Mouse (Mus musculus) lung, adult 2 months (tissue): ENCODE results near the gene Brd1.

Experiments used
- CTCF ChIP-seq: fragments of 200-500 bp; IDR thresholded peaks from 2 replicates; pipeline ENCODE4 v1.5.1; 2011; ENCODE audit warnings: mild to moderate bottlenecking, low read length, control low read depth; ENCODE audit not compliant: insufficient read depth
- POLR2A ChIP-seq: fragments of 200-500 bp; IDR thresholded peaks from 2 replicates; pipeline ENCODE4 v1.6.1; 2011; ENCODE audit warnings: low read depth, mild to moderate bottlenecking, control low read depth, low read length, borderline replicate concordance; ENCODE audit errors: extremely low read depth

DNA sequence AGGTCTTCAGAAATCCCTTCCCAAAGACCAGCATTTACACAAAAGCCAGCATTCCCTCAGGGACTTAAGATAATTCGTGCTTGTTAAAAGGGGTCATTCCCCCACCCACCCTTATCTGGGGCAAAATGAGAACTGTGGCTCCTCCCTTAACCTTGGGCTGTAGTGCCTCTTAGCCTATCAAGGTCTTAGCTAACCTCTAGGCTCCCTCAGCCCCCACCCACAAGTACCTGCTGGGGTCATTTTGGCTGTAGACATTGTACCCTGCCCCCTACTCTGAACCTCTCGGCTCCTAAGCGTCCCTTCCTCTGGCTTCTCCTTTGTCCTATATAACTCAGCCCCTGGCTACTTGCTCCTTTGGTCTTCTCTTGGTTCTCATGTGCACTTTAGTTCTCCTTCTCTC lies 11.9 kb upstream of the Brd1 start:
- TF ChIP-seq CTCF (no peak), POLR2A (no peak)
